Mouse (Mus musculus) lung, postnatal 10 days (tissue): Measurements from ENCODE around the gene Hoxc11.

Source experiments
- DNase-seq: peaks from one replicate; pipeline ENCODE4 v3.0.0; 2021

The Hoxc11 gene

DNA sequence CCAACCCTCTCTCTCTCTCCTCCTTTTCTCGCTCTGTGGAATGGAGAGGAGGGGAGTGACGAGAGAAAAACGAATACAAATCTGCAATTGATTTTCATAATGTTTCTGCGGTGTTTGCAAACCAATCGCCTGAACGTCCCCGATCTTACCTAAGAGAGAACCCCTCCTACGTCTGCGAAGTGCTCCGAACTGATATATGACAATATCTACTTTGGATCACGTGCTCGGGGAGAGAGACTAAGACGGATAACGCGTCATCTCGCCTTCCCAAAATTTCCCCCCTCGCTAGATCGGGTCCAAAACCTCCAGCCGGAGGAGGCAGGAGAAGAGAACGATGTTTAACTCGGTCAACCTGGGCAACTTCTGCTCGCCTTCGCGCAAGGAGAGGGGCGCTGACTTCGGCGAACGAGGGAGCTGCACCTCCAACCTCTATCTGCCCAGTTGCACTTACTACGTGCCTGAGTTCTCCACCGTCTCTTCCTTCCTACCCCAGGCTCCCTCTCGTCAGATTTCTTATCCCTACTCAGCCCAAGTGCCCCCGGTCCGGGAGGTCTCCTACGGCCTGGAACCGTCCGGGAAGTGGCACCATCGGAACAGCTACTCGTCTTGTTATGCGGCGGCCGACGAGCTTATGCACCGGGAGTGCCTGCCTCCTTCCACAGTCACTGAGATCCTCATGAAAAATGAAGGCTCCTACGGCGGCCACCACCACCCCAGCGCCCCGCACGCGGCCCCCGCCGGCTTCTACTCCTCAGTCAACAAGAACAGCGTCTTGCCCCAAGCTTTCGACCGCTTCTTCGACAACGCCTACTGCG, at the start of gene Hoxc11:
Gene Hoxc11, plus strand, starts transcription at position 236 of the 815 bp plus-strand sequence.
- DNase-seq: no peak

DNA sequence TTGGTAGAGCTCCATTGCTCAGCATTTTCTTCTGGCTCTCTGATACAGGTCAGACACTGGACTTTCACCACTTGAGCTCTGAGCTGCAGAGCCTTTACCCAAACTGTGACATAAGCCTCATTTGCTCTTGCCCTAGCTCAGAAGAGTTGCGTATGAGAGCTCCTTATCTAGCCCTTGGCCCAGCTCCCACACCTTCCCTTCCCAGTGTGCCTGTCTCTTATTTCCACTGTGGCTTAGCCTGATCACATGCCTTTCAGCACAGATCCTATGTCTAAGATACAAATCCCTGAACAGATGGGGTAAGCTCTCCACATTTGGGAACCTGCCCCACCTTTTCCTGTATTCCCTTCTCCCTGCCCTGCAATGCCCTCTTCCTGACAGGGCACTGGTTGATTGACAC, 49.3 kb upstream of the Hoxc11 start:
- DNase-seq: no peak

DNA sequence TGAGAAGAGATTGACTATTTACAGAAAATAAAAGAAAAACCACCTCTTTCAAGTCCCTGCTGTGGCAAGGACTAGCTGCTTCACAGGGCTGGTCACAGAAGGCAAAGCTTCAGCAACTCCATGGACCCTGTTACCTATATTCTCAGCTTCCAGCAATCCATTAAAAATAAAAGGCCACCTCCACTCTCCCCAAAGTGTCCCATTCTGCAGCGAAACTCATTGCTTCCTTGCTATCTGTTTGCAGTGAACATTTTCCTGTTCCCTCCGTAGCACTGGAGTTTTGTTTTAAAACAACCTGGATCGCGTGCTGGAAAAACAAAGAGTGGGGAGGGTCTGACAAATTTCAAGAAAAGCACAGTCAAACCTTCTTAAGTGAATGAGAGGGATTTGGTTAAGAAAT, 44.7 kb upstream of the Hoxc11 start:
- DNase-seq: no peak

DNA sequence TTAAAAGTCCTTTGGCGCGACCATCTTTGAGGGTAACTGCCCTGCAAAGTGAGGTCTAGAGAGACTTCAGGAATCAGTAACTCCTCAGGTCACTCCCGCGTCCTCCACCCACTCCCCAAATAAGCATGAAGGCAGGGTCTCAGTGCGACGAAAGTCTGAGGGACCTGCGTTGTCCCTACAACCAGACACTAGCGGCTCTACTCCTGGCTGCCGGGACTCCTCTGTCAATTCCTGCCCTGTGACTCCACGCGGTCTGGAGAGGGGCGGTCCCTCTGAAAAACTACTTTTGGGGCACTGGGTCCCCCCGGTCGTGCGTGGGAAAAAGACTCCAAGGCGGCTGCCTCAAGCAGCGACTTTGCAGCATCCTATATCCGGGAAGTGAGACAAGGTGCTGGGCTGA, 44.2 kb upstream of the Hoxc11 start:
- DNase-seq: no peak

DNA sequence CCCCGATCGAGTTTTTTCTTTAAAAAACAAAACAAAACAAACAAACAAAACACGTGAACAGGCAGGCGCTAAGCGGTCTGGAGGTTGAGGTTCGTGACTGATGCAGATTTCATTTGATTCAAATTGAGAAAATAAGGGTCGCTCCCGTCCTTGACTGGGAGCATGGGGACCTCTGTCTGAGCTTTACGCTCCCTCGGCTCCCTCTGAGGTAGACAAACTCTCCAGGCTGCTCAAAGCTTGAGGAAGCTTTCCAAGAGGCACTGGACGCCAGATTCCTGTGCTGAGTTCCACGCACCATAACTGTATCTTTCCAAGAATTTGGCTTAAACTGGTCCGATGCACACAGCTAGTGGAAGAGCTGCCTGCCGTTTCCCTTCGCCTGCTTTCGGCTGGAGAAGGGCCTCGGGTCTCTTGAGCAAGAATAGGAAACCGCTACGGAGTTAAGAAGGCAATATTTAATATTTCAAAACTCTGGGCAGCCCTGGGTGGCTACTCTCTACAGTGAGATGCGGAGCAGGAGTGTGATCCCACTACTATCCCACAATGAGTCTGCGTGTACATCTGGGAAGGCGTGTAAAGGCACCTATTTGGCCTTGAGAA, 43.6 kb upstream of the Hoxc11 start:
- DNase-seq: no peak

DNA sequence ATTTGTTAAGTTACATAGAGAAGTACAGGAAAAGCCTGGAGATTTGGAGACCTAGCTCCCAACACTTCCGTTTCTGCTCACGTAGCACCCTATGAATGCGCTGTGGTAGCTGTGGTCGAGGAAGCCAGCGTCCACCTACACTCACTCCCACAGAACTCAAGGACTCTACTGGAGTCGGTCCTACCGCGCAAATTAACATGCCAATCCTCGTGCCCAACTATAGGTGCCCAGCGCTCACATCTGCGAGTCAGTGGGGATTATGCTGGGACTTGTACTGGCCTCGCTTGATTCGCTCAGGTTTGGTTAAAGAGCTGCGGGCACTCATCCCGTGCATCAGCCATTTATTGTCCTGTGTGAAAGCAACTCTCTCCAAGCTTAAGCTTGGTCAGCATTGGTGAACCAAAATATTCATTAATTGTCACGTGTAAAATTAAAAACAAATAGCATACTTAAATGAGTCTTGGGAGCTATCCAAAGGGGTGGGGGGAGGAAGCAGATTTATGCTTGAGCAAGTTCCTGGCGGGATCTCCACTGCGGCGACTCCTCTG, 41.1 kb upstream of the Hoxc11 start:
- DNase-seq: no peak

DNA sequence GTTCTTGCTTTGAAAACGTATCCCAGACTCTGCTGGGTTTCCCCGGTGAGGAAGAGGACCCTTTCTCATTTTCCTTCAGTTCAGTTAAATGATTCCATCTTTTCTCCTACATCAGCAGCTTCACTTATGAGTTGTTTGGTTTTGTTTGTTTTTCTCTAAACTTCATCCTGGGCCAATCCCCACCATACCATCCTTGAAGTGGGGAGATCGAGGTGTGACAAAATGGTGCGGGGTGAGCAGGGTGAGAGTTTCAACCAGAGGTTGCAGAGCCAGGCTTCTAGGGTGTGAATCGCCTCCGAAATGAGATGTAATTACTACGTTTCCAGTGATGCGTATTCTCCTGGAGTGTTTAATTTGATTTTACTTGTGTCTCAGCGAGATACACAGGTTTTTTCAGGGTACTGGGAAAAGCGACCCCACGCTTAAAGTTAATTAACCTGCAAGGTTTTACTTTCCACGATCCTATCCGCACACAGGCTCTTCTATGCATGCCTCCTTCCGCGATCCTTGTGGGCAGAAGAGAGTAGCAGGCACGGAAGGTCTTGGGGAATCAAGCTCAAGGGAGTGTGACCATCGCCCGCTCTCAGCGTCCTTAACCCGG, 36.2 kb upstream of the Hoxc11 start:
- DNase-seq: no peak

DNA sequence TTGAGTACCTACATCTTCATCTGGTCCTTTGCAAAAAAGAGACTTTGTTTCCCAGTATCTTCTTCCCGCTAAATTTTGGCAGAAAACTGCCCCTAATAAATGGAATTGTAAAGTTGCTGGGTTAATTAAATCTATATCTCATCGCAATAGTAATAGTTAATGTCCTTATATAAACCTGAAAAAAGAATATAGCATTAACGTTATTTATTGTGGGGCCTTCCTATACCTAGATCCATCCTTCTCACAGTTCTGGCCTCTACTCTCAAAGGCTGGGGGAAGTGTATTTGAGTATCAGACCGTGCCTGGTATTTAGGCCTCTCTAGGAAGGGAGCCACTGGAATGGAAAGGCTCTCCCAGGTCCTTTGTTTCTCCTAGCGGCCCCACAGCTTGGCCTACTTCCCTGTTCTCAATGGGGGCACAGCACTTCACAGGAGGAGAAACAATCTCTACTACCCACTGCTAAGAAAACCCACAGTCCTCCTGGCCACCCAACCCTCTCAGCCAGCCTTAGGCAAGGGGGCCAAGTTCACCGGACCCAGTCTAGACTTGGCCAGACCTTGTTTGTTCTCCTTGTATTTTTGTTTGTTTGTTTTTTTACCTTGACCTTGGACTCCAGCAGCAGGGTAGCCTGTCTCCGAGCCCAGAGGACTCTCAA, 35.5 kb upstream of the Hoxc11 start:
- DNase-seq: no peak

DNA sequence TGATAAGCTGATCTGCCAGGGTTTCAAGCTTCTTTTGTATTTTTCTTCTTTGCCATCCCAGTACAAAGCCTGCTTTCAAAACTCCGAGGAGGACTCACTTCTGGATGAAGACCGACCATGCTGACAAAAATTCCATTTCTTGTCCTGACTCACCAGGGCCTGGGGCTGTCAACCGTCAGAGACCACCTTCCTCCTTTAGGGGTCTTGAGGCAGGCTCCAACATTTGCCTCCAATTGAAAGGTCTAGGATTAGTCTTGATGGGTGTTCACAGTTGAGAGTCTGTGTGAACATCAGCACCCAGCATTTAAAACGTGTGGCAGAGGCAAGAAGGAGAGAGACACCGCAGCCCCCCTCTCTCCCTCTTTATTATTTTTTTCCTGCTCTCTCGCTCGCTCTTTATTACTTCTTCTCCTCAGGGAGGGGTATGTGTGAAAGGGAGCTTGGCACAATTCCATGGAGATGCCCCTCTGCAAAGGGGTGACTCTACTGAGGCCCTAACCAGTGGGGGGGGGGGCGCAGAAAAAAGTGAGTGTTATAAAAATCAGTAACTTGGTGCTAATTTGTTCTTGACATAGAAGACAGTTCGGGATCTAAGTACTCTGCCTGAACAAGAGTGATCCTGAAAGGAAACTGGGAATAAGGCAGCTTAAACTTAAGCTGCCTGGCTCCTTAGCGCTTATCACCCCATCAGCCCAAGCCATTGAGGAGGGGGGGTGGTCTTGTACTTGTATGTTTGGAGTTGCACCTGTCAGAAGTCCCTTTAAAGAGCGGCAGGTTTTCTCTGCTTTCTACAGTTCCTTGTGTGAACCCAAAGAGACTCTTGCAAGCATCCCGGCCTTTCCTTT, 34.7 kb upstream of the Hoxc11 start:
- no peak for DNase-seq

DNA sequence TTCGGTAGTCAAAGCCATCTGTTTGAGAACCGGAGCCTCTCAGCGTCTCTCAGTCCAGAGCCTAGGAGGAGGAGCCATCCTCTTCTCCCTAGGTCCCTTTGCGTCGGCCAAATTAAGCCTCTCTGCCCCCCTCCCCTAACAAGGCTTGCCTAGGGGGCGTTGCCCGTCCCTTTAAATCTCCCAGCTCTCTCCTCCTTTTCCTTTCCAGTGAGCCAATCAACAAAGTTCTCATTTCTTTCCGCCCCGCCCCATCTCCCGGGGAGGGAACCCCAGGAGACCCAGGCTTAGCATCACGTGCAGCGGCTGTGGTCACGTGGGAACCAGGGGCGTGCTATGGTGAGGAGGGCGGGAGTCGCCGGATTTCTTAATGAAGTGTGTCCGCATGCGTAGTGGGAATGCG, 33.6 kb upstream of the Hoxc11 start:
- peak; percentile 70 for DNase-seq

DNA sequence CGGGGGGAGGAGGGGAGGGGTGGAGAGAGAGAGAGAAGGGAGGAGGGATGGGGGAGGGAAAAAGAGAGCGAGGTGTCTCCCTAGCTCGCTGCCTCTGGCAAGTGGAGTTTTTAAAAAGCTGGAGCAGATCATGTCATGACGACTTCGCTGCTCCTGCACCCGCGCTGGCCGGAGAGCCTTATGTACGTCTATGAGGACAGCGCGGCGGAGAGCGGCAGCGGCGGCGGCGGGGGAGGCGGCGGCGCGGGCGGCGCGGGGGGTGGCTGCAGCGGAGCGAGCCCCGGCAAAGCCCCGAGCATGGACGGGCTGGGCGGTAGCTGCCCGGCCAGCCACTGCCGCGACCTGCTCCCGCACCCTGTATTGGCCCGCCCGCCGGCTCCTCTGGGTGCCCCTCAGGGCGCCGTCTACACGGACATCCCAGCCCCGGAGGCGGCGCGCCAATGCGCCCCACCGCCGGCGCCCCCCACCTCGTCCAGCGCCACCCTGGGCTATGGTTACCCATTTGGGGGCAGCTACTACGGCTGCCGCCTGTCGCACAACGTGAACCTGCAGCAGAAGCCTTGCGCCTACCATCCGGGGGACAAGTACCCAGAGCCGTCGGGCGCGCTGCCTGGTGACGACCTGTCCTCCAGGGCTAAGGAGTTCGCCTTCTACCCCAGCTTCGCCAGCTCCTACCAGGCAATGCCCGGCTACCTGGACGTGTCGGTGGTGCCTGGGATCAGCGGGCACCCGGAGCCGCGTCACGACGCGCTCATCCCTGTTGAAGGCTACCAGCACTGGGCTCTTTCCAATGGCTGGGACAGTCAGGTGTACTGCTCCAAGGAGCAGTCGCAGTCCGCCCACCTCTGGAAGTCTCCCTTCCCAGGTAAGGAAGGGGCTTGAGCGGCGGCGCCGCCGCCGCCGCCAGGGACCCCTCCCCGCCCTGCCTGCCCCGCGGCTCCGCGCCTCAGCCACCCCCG, 32.9 kb upstream of the Hoxc11 start, which contains the start of gene Hoxc13:
Gene Hoxc13, plus strand, starts transcription at position 51 of the 959 bp plus-strand sequence.
- DNase-seq: no peak

DNA sequence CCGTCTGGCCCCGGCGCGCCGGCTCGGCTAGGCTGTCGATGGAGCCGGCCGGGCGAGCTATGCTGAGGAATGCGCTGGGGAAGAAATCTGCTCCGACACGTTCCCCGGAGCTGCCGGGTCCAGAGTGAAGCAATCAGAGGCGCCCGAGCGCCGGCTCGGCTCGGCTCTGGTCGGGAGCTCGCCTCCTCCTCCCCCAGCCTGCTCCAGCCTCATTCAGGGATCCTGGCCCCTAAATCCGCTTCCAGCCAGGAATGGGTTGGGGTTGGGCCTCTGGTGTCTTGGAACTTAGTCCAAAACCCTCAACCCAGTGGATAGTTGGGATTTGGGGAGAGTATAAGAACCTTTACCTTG, 32.2 kb upstream of the Hoxc11 start:
- peak; percentile 48 for DNase-seq

DNA sequence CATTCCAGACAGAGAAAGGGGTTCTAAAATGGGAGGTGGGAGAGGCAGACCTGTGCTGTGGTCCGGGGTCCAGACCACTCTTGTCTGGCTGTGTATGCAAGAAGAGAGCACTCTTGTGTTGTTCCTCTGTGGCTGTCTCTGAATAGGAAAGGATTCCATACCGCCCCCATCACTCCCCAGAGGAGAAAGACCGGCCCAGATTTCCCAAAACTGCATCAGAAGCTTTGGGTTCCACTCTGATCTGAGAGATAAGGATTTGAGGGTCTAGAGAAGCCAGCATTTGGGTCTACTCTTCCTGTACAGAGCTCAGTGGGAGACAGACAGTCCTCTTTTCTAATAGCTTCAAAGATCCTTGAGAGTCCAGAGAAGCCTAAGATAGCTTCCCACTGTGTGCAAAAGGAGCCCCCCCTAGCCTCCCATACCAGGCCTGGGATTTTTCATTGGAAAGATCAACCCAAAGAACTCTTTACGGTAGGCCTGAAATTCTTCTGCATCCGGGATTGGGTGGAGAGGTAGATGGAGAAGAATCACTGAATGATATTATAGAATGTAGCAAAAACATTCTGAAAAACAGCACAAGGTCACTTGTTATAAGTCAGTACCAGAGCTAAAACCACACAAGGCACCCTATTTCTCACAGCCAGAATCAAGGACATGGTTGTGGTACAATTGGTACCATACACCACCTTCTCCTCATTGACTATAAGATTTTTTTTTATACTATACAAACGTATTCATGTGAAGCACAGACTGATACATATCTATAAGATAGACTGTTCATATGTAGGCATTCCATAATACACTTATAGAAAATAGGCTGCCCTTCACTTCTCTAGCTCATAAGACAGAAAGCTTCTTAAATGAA, 31.4 kb upstream of the Hoxc11 start:
- no peak for DNase-seq

DNA sequence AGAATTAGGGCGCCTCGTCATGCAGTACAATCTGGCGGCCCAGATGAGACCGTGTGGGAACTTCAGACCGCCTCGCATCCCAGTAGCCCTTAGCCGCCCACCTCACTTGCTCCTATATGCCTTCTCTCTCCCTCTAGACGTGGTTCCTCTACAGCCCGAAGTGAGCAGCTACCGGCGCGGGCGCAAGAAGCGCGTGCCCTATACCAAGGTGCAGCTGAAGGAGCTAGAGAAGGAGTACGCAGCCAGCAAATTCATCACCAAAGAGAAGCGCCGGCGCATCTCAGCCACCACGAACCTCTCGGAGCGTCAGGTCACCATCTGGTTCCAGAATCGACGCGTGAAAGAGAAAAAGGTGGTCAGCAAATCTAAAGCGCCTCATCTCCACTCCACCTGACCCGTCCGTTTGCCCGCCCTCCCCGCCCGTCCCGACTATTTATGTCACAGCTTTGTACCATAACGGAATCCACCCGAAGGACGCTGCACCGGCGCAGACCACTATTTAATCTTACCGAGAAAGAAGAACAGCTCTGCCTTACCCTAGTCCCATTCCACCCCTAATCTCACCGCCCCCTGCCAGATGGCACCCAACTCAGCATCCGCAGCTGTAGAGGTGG, 27.1 kb upstream of the Hoxc11 start:
- DNase-seq: no peak

DNA sequence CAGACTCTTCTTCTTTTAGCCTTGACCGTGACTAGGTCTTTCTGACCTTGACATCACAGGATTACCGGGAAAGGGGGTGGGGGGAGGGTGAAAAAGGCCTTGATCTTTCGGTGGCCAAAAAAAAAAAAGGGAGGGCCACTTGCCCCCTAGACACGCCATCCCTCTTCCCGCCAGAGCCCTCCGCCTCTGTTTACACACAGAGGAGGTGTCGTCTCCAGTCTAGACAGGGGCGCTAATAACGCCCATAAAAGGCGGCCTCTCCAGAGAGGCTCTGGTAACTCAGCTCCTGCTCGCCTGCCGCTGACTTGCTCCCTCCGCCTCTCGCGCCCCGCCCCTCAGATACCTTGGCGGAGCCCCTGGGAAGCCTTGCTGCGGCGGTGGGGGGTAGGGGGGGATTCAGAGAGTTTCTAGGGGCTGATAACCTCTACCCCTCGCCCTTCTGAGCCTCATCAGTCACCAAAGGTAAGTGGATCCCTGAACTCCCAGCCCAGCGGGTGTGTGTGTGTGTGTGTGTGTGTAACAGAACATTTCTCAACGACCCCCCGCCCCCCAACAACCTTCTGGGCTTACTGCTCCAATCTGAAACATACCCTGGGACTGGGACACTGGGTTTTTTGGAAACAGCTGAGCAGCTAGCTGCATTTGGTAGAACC, 22.4 kb upstream of the Hoxc11 start:
- no peak for DNase-seq

DNA sequence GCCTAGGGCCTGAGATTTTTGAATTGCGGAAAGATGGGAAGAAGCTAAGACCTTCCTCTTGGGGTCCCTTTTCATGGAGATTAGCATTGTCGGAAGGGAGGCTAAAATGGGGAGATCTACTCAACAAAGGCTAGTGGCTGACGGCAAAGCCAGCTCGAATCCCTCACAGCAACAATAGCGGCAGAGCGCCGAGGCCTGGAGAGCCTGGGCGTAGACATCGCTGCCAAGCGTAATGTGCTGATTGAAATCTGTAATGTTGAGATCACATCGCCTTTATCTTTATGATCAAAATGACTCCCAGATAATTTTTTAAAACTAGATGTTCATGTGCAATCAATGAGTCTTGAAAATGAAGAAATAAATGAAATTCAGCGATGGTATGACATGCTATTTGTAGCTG, 19.8 kb upstream of the Hoxc11 start:
- DNase-seq: no peak

DNA sequence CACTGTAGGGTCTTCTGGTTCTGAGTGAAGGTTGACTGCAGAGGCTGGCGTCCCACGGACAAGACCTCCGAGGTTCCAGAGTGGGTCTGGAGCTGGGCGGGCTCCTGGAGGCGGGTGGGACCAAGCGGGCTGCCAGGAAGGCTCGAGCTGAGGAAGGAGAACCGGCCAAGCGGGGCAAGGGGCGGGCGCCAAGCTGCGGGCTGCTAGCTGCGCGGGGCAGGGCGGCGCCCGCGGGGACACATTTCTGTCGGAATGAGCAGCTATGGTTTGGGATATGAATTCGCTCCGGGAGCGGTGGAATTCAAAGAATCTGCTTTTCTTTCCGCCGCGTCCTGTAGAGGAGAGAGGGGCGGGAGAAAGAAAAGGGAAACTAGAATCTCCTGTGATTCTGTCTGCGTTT, 19.3 kb upstream of the Hoxc11 start:
- no peak for DNase-seq

DNA sequence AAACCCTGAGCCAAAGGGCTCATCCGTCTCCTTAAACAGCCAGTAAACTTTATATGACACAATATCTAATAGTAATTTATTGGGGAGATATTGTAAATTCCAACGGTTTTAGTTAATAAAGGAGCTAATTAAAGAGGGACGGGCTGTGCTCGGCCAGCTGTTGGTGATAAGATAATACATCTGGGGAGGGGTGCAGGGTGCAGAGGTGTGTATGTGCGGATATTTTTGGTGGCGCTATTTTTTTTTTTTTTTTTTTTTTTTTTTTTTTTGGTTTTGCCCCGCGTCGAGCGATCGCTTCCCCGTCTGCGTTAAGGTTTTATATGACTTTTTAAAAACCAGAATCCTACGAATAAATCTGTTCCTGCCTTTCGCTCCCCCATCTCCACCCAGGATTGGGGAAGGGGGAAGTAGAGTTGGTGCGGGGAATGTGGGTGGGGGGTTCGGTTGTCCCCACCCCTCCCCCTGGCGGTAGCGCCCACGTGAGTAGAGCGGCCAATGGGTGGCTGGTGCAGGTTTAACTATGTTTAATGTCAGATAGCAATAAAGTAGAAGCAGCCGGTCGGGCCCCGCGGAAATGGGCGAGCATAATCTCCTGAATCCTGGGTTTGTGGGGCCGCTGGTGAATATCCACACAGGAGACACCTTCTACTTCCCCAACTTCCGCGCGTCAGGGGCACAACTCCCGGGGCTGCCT, 17.8 kb upstream of the Hoxc11 start, which contains the start of gene Hoxc12:
Gene Hoxc12, plus strand, starts transcription at position 479 of the 694 bp plus-strand sequence.
- no peak for DNase-seq
